Mouse (Mus musculus) splenic B cell, adult 2 months (primary cell): ENCODE results near the gene Uqcrh.

Experiments used
- DNase-seq: peaks from one replicate; pipeline ENCODE4 v3.0.0-alpha.2; 2011; ENCODE audit warnings: low read depth, low spot score
- H3K27me3 ChIP-seq: 2 replicates; pipeline ENCODE4 v1.6.1; 2012; ENCODE audit warnings: mild to moderate bottlenecking, low read length, moderate library complexity, mixed read lengths; ENCODE audit not compliant: control insufficient read depth, poor library complexity, insufficient read depth, severe bottlenecking
- H3K36me3 ChIP-seq: 2 replicates; pipeline ENCODE4 v1.6.1; 2012; ENCODE audit warnings: mild to moderate bottlenecking, low read length, moderate library complexity, mixed read lengths; ENCODE audit not compliant: control insufficient read depth, poor library complexity, insufficient read depth, severe bottlenecking

Uqcrh gene

GRCm38 (mm10) chr4:116074861-116075620, at the start of gene Uqcrh, which contains the start of gene Lrrc41:
Gene Uqcrh (minus strand): TSS chr4:116075071.
Gene Lrrc41 (plus strand): TSS chr4:116075269.
- peak; percentile 97 for DNase-seq
- peaks cover 1% of the 10 kb centered on the region; the same call in 1 of the 2 replicates for H3K36me3 ChIP-seq

GRCm38 (mm10) chr4:116123602-116124519, 49.0 kb upstream of the Uqcrh start, which contains the start of the genes Rad54l and Pomgnt1:
Gene Rad54l (minus strand): TSS chr4:116123690.
Gene Pomgnt1 (plus strand): TSS chr4:116123840.
- DNase-seq = peak; percentile 84
- H3K27me3 ChIP-seq = no peaks in the 10 kb centered on the region
- no peaks in the 10 kb centered on the region; the same call in 1 of the 2 replicates for H3K36me3 ChIP-seq

More at GRCm38 (mm10) chr4:116074861-116075620, at the start of gene Uqcrh, which contains the start of gene Lrrc41:
- H3K27me3 ChIP-seq = no peaks in the 10 kb centered on the region

GRCm38 (mm10) chr4:116122762-116123161, 47.9 kb upstream of the Uqcrh start:
- H3K36me3 ChIP-seq = no peaks in the 10 kb centered on the region; the same call in 1 of the 2 replicates

GRCm38 (mm10) chr4:116111486-116111885, 36.6 kb upstream of the Uqcrh start:
- H3K36me3 ChIP-seq = no peaks in the 10 kb centered on the region
- no peaks in the 10 kb centered on the region for H3K27me3 ChIP-seq
- no peak for DNase-seq

More at GRCm38 (mm10) chr4:116122762-116123161, 47.9 kb upstream of the Uqcrh start:
- peak; percentile 12 for DNase-seq
- H3K27me3 ChIP-seq = no peaks in the 10 kb centered on the region

- Histone ChIP-seq H3K36me3 (no peaks in the 10 kb centered on the region), H3K27me3 (no peaks in the 10 kb centered on the region)
- no peak for DNase-seq
Measured at GRCm38 (mm10) chr4:116110695-116111094, 35.8 kb upstream of the Uqcrh start.

GRCm38 (mm10) chr4:116105278-116105677, 30.4 kb upstream of the Uqcrh start:
- no peaks in the 10 kb centered on the region for H3K27me3 ChIP-seq

GRCm38 (mm10) chr4:116100959-116101358, 26.1 kb upstream of the Uqcrh start:
- peaks cover 2% of the 10 kb centered on the region for H3K36me3 ChIP-seq
- H3K27me3 ChIP-seq = no peaks in the 10 kb centered on the region
- no peak for DNase-seq

More at GRCm38 (mm10) chr4:116105278-116105677, 30.4 kb upstream of the Uqcrh start:
- H3K36me3 ChIP-seq = no peaks in the 10 kb centered on the region
- no peak for DNase-seq

GRCm38 (mm10) chr4:116097211-116097610, 22.3 kb upstream of the Uqcrh start:
- Histone ChIP-seq H3K36me3 (peaks cover 5% of the 10 kb centered on the region), H3K27me3 (no peaks in the 10 kb centered on the region)
- no peak for DNase-seq

- DNase-seq = no peak
- Histone ChIP-seq H3K27me3 (no peaks in the 10 kb centered on the region), H3K36me3 (peaks cover 8% of the 10 kb centered on the region)
Measured at GRCm38 (mm10) chr4:116096291-116096690, 21.4 kb upstream of the Uqcrh start.

- no peak for DNase-seq
- Histone ChIP-seq H3K36me3 (peaks cover 11% of the 10 kb centered on the region; the same call in 1 of the 2 replicates), H3K27me3 (no peaks in the 10 kb centered on the region)
Measured at GRCm38 (mm10) chr4:116088510-116089249, 13.8 kb upstream of the Uqcrh start.

GRCm38 (mm10) chr4:116077240-116078095, 2.6 kb upstream of the Uqcrh start:
- no peak for DNase-seq
- Histone ChIP-seq H3K36me3 (peaks cover 3% of the 10 kb centered on the region; the same call in 1 of the 2 replicates), H3K27me3 (no peaks in the 10 kb centered on the region)

- no peaks in the 10 kb centered on the region for H3K27me3 ChIP-seq
- H3K36me3 ChIP-seq = peaks cover 3% of the 10 kb centered on the region; the same call in 1 of the 2 replicates
- peak; percentile 23 for DNase-seq
Measured at GRCm38 (mm10) chr4:116076369-116077231, 1.7 kb upstream of the Uqcrh start.
